Mouse (Mus musculus): ENCODE data around the gene 2410137M14Rik. TPM values are rescaled to one million over a fixed set of nuclear protein-coding genes. Genes with fewer than 3 reads are reported as not detected.
A peak's percentile ranks its signal among the peaks of the same experiment; 100 is the strongest.
"Not testable (repeated sequence)": the region's sequence is repeated elsewhere in the genome, so short reads cannot be mapped to it uniquely, and the experiment has no call there.

Gene 2410137M14Rik
- total RNA-seq (2021): not detected
- long read RNA-seq, experiment 1: 0 reads
- long read RNA-seq, experiment 2: 0 reads

DNA sequence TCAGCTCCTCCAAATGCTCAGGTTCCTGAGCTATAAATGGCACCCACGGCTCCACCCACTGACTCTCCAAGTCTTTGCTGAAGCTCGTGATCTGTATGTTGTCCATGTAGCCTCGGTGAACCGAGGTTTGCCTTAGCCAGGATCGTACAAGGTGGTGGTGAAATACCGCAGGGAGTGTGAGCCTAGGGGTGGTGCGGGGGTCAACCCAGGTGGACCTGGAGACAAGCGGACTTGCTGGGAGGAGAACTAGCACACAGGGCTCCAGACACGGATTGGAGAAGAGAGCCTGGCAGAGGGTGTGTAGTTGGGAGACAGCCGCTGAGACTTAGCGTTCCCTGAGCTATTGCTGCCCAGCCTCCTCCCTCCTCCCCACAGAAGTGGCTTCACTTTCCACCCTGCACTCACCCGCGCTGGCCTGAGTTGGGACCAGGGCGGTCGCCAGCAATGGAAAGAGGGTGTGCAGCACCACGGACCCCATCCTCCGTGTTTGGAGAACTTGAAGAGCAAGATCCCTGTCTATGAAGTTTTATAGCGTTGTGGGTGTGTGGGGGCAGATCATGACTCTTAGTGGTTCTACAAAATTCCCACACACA lies at the start of gene 2410137M14Rik:
Gene 2410137M14Rik (minus strand): TSS at position 17 of the 593 bp plus-strand sequence.
- no peak for DNase-seq (ENCODE audit: low spot score in 2 of 2)

DNA sequence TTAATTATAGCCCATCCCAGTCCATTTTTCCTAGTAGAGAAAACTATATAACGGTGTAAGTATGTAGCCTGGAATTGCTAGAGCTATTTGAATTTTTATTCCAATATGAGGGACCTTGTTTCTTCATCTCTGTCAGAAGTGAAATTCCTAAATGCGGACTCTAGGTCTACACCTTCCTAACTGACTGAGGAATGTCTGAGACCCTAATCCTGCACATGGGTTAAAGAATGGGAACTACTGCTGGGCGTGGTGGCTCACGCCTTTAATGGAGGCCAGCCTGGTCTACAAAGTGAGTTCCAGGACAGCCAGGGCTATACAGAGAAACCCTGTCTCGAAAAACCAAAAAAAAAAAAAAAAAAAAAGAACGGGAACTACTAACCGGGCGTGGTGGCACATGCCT lies 48.1 kb upstream of the 2410137M14Rik start:
- no peak for DNase-seq (ENCODE audit: low spot score in 2 of 2)

DNA sequence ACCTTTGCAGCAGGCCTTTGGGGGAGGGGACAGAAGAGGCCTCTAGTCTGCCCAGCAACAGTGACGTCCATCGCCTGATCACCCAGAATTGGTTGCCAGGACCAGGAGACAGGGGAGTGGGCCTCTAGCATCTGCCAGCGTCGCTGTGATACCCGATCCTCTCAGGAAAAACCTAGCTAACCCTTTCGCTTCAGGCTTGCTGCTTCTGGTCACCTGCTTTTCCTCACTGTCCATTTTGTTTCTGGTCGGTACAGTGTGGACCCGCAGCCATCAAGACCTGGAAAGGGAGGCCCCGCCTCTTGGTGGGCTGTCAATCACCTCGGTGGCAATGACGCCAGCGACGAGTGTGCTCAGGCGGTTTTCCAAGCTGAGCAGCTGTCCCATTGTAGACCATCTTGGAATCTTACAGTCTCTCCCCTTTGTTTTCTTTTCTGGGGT lies 47.7 kb upstream of the 2410137M14Rik start:
- DNase-seq (ENCODE audit: low spot score in 2 of 2): peak; percentile 79 to 81

DNA sequence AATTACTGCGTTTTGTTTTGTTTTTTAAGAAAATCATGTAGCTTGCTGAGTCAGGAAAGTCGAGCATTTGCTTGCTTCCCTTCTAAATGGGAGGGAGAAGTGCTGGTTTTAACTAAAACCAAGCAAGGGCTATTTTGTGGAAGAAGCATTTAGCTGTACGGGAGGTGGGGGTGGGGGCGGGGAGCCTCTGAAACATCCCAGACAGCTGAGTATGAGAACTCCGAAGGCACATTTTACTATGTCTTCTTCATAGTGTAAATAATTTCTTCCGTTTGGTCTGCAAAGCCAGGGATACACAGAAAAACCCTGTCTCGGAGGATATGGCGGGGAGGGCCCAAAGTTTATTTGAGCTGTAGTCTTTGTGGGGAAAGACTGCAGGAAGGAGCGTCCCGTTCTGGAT lies 47.2 kb upstream of the 2410137M14Rik start:
- DNase-seq (ENCODE audit: low spot score in 2 of 2): no peak

DNA sequence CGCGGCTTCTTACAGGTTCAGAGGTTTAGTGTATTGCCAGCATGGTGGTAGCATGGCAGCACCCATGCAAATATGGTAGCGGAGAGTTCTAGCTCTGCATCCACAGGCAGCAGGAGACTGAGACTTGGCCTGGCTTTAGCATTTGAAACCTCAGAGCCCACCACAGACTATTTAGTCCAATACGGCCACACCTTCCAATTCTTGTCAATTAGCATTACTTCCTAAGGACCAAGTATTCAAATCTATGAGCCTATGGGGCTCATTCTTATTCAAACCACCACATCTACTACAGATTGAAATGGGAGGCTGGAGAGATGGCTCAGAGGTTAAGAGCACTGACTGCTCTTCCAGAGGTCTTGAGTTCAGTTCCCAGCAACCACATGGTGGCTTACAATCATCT lies 46.4 kb upstream of the 2410137M14Rik start:
- no peak for DNase-seq (ENCODE audit: low spot score in 2 of 2)

- DNase-seq (ENCODE audit: low spot score in 2 of 2): no peak
Observed at GRCm38 (mm10) chr17:37026425-37026824, 45.4 kb upstream of the 2410137M14Rik start.

GRCm38 (mm10) chr17:37022628-37023576 lies 41.9 kb upstream of the 2410137M14Rik start, which contains the start of gene Mog:
Gene Mog (minus strand): TSS chr17:37023398.
- DNase-seq (ENCODE audit: low spot score in 2 of 2): no peak

GRCm38 (mm10) chr17:37019242-37019641 lies 38.2 kb upstream of the 2410137M14Rik start:
- DNase-seq (ENCODE audit: low spot score in 2 of 2): not testable (repeated sequence)

- no peak for DNase-seq (ENCODE audit: low spot score in 2 of 2)
Observed at GRCm38 (mm10) chr17:37018328-37018727, 37.3 kb upstream of the 2410137M14Rik start.

GRCm38 (mm10) chr17:37016333-37016732 lies 35.3 kb upstream of the 2410137M14Rik start:
- no peak for DNase-seq (ENCODE audit: low spot score in 2 of 2)

GRCm38 (mm10) chr17:37012141-37012540 lies 31.1 kb upstream of the 2410137M14Rik start:
- DNase-seq (ENCODE audit: low spot score in 2 of 2): no peak

DNA sequence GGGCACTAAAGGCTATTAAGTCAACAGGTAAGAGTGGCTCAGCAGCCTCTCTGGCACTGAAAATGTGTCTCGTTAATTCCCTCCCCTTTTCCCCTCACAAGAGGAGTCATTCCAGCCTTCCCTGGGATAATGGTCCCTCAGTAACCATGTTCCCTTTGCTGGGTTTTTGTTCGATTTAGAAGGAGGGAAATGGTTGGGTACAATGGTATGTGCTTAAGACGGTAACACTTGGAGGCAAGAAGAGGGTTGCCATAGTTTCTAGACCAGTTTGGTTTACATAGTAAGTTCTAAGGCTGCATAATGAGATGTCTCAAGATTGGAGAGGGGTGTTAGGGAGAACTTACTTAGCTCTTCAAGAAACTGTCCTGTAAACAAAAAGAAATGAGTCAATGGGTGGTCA lies 30.7 kb upstream of the 2410137M14Rik start:
- DNase-seq (ENCODE audit: low spot score in 2 of 2): no peak

- no peak for DNase-seq (ENCODE audit: low spot score in 2 of 2)
Observed at GRCm38 (mm10) chr17:37009460-37010042, 28.5 kb upstream of the 2410137M14Rik start.

DNA sequence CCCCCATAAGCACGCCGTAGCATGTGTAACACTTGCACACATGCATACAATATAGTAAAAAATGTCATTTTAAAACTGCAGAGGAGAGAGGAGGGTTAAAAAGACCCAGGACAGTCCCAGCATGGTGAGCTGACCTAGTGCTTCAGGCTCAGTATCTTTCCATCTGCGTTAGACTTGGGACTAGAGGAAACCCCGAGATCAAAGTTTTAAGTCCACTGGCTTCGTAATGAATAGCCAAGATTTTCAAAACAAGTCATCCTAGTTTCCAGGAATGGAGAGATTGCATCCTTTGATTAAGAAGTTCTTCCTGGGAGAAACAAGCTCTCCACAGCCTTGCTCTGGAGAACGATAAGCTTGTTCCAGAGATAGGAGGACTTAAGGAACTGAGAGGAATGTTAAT lies 27.1 kb upstream of the 2410137M14Rik start:
- no peak for DNase-seq (ENCODE audit: low spot score in 2 of 2)

DNA sequence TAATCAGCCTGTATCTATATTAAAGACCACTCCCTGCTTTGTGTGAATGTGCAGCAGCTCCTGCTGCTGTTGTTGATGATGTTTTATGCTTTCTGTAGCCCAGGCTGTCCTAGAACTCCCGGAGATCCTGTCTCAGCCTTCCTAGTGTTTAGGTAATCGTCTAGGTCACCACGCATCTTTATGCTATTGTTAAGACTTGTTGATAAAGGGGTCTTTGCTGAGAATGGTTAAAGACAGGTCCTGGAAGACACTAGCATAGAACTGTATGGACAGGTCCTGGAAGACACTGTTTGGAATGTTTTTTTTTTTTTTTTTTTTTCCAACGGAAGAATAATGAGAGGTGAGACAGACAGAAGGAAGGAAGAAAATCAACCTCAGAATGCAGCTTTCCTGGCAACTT lies 22.3 kb upstream of the 2410137M14Rik start:
- no peak for DNase-seq (ENCODE audit: low spot score in 2 of 2)

GRCm38 (mm10) chr17:37002364-37003330 lies 21.6 kb upstream of the 2410137M14Rik start:
- peak; percentile 12 to 27 for DNase-seq (ENCODE audit: low spot score in 2 of 2)

DNA sequence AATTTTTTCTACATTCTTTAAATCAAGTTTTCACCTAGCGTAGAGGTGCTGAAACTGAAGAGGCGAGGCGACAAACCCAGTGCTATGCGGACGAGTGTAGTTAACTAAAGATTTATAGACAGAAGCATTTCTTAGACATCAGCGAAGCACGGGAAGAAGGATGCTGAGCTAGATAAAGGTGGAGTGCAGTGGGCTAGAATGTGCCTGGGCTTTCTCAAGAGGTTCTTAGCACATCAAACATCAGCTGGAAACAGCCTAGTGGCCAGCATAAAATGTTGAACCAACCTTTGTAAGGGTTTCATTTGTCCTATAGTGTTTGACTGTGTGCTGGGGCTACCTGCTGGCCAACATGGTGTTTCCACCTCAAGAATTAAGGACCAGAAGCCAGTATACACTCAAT lies 19.8 kb upstream of the 2410137M14Rik start, which contains the start of gene Zfp57:
Gene Zfp57 (plus strand): TSS at position 301 of the 400 bp plus-strand sequence.
- DNase-seq (ENCODE audit: low spot score in 2 of 2): no peak

DNA sequence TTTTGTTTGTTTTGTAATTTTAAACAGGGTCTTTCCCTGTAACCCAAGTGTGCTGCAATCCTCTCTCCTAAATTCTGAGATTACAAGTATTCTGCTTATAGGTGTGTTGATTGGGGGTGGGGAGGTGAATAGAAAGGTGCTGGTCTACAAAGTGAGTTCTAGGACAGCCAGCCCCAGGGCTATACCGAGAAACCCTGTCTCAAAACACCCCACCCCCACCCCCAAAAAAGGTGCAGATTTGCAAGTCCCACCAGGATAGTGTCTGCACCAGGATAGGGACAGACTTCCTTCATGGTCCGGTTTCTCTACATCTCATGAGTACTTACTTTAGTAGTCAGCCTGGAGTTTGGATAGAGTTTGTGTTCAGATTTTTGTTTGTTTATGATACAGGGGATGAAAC lies 17.4 kb upstream of the 2410137M14Rik start:
- no peak for DNase-seq (ENCODE audit: low spot score in 2 of 2)

- peak; percentile 74 to 79 for DNase-seq (ENCODE audit: low spot score in 2 of 2)
Observed at GRCm38 (mm10) chr17:36997033-36997735, 16.1 kb upstream of the 2410137M14Rik start.

DNA sequence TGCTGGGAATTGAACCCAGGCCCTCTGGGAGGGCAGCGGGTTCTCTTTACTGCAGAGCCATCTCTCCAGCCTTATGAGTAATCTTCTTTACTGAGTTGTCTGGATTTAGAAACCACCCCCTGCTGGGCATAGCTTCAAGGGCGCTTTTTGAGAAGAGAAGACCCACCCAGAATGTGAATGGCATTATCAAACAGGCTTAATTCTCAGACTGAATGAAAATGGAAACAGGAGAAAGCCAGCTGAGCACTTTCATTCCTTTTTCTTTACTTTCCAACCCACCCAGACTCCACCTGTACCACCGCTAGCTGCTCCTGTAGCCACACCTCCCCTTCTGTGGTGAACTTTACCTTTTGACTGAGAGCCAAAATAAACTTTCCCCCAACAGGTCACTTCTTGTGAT lies 14.4 kb upstream of the 2410137M14Rik start:
- no peak for DNase-seq (ENCODE audit: low spot score in 2 of 2)

Measured in adrenal gland, adult 18-20 months (tissue).